Mouse (Mus musculus) liver, embryonic 11.5 days (tissue): ENCODE results near the gene Tmem243. TPM values are rescaled to one million over a fixed set of nuclear protein-coding genes. Genes with fewer than 3 reads are reported as not detected.

Experiments used
- ATAC-seq: fragments of 200-750 bp; cut with Nextera tagmentation; replicated peaks from 2 replicates; pipeline ENCODE4 v1.8.0; 2017; ENCODE audit warnings: moderate number of reproducible peaks, mild to moderate bottlenecking, moderate TSS enrichment, moderate library complexity; ENCODE audit not compliant: low FRiP score
- DNase-seq: peaks from one replicate; pipeline ENCODE4 v3.0.0-alpha.2; 2017; ENCODE audit warnings: low spot score
- H3K27ac ChIP-seq: fragments of 300-500 bp; sonication (generic); 2 replicates; pipeline ENCODE4 v1.5.1; 2014; ENCODE audit warnings: mild to moderate bottlenecking, low read depth, low read length, control low read depth
- H3K27me3 ChIP-seq: fragments of 300-500 bp; sonication (generic); replicated peaks from 2 replicates; pipeline ENCODE4 v1.6.1; 2014; ENCODE audit warnings: low read length, mixed read lengths; ENCODE audit not compliant: control insufficient read depth, insufficient read depth
- H3K36me3 ChIP-seq: fragments of 300-500 bp; sonication (generic); 2 replicates; pipeline ENCODE4 v1.6.1; 2014; ENCODE audit warnings: mild to moderate bottlenecking, low read length, moderate library complexity, mixed read lengths; ENCODE audit not compliant: control insufficient read depth, insufficient read depth
- H3K4me1 ChIP-seq: fragments of 300-500 bp; sonication (generic); replicated peaks from 2 replicates; pipeline ENCODE4 v1.6.1; 2014; ENCODE audit warnings: low read length, mixed read lengths; ENCODE audit not compliant: control insufficient read depth, insufficient read depth
- H3K4me2 ChIP-seq: fragments of 300-500 bp; sonication (generic); 2 replicates; pipeline ENCODE4 v1.6.1; 2014; ENCODE audit warnings: mild to moderate bottlenecking, control low read depth, moderate library complexity
- H3K4me3 ChIP-seq: fragments of 300-500 bp; sonication (generic); 2 replicates; pipeline ENCODE4 v1.5.1; 2014; ENCODE audit warnings: low read depth, low read length, control low read depth
- H3K9ac ChIP-seq: fragments of 300-500 bp; sonication (generic); 2 replicates; pipeline ENCODE4 v1.6.1; 2014; ENCODE audit warnings: low read depth, low read length, control low read depth
- H3K9me3 ChIP-seq: fragments of 300-500 bp; sonication (generic); 2 replicates; pipeline ENCODE4 v1.6.1; 2016; ENCODE audit warnings: low read length, inconsistent platforms, mixed read lengths; ENCODE audit not compliant: control insufficient read depth
- WGBS: fragments of 180-500 bp; shearing (Covaris S2); extraction: QIAGEN DNeasy Blood & Tissue Kit; methylation state at CpG from one replicate; pipeline ENCODE4 v1.1.7; 2014; 5-methylcytosine and 5-hydroxymethylcytosine counted together
- polyA plus RNA-seq: library from polyadenylated mRNA; unstranded; fragments of >200 nt; fragmentation: Nextera tagmentation; extraction: Ambion mirVana; gene quantifications from 2 replicates; pipeline ENCODE4 v1.2.1, GENCODE M21; 2014

Tmem243 gene
- polyA plus RNA-seq, 1 experiment from 2014 or later: 14.3 TPM

- no peaks in the 10 kb centered on the region for H3K9me3 ChIP-seq
- H3K27ac ChIP-seq: no peak overlapping the region
- no peaks in the 10 kb centered on the region for H3K27me3 ChIP-seq
- H3K36me3 ChIP-seq: peaks cover 26% of the 10 kb centered on the region
- no peak overlapping the region for H3K9ac ChIP-seq
- WGBS: 89% methylated on average over 2 of the region's 2 CpGs
- DNase-seq (no peak), ATAC-seq (no peak)
- no peak overlapping the region for H3K4me3 ChIP-seq
- no peak overlapping the region for H3K4me2 ChIP-seq
- H3K4me1 ChIP-seq: no peaks in the 10 kb centered on the region
Observed at GRCm38 (mm10) chr5:9124134-9124533, 23.7 kb downstream of the Tmem243 start.

GRCm38 (mm10) chr5:9128566-9128965, 28.1 kb downstream of the Tmem243 start:
- Histone ChIP-seq H3K36me3 (peaks cover 18% of the 10 kb centered on the region), H3K9ac (no peak overlapping the region), H3K27ac (no peak overlapping the region), H3K4me2 (no peak overlapping the region), H3K4me3 (no peak overlapping the region), H3K27me3 (no peaks in the 10 kb centered on the region), H3K9me3 (no peaks in the 10 kb centered on the region), H3K4me1 (no peaks in the 10 kb centered on the region)
- 92% methylated on average over 12 of the region's 12 CpGs for WGBS
- ATAC-seq (no peak; the same call in 1 of the 2 replicates), DNase-seq (no peak)

- ATAC-seq: no peak
Observed at GRCm38 (mm10) chr5:9131786-9132185, 31.3 kb downstream of the Tmem243 start.

GRCm38 (mm10) chr5:9135588-9135987, 35.1 kb downstream of the Tmem243 start:
- H3K36me3 ChIP-seq: peaks cover 10% of the 10 kb centered on the region
- no peaks in the 10 kb centered on the region for H3K9me3 ChIP-seq
- H3K4me1 ChIP-seq: no peaks in the 10 kb centered on the region; the same call in 1 of the 2 replicates
- no peak for DNase-seq
- no peaks in the 10 kb centered on the region for H3K27me3 ChIP-seq
- no peak overlapping the region for H3K9ac ChIP-seq
- no peak overlapping the region for H3K4me2 ChIP-seq
- H3K27ac ChIP-seq: no peak overlapping the region
- no peak for ATAC-seq
- 90% methylated on average over 3 of the region's 3 CpGs for WGBS
- no peak overlapping the region for H3K4me3 ChIP-seq

More at GRCm38 (mm10) chr5:9131786-9132185, 31.3 kb downstream of the Tmem243 start:
- Histone ChIP-seq H3K9ac (no peak overlapping the region), H3K4me3 (no peak overlapping the region), H3K4me2 (no peak overlapping the region), H3K9me3 (no peaks in the 10 kb centered on the region), H3K27me3 (no peaks in the 10 kb centered on the region), H3K36me3 (peaks cover 10% of the 10 kb centered on the region), H3K4me1 (no peaks in the 10 kb centered on the region), H3K27ac (no peak overlapping the region)
- WGBS: 96% methylated on average over 7 of the region's 7 CpGs
- no peak for DNase-seq

GRCm38 (mm10) chr5:9140724-9141123, 40.3 kb downstream of the Tmem243 start:
- Histone ChIP-seq H3K4me3 (no peak overlapping the region), H3K4me2 (no peak overlapping the region), H3K9me3 (no peaks in the 10 kb centered on the region), H3K4me1 (no peaks in the 10 kb centered on the region; the same call in 1 of the 2 replicates), H3K36me3 (peaks cover 17% of the 10 kb centered on the region), H3K27ac (no peak overlapping the region), H3K9ac (no peak overlapping the region), H3K27me3 (no peaks in the 10 kb centered on the region)
- 61% methylated on average over 8 of the region's 8 CpGs for WGBS
- no peak for DNase-seq
- peak; percentile 78 for ATAC-seq

GRCm38 (mm10) chr5:9142376-9142775, 41.9 kb downstream of the Tmem243 start:
- Histone ChIP-seq H3K4me3 (no peak overlapping the region), H3K9me3 (no peaks in the 10 kb centered on the region), H3K27me3 (no peaks in the 10 kb centered on the region), H3K4me2 (no peak overlapping the region), H3K9ac (no peak overlapping the region), H3K4me1 (no peaks in the 10 kb centered on the region; the same call in 1 of the 2 replicates), H3K27ac (no peak overlapping the region), H3K36me3 (peaks cover 12% of the 10 kb centered on the region; the same call in 1 of the 2 replicates)
- ATAC-seq (no peak), DNase-seq (no peak)
- 81% methylated on average over 6 of the region's 6 CpGs for WGBS

GRCm38 (mm10) chr5:9149273-9149850, 48.9 kb downstream of the Tmem243 start:
- Histone ChIP-seq H3K9me3 (no peaks in the 10 kb centered on the region), H3K36me3 (peaks cover 9% of the 10 kb centered on the region; the same call in 1 of the 2 replicates), H3K27ac (no peak overlapping the region), H3K4me3 (no peak overlapping the region), H3K9ac (no peak overlapping the region), H3K4me2 (no peak overlapping the region), H3K27me3 (no peaks in the 10 kb centered on the region), H3K4me1 (no peaks in the 10 kb centered on the region)
- ATAC-seq (no peak), DNase-seq (no peak)
- WGBS: 87% methylated on average over 8 of the region's 8 CpGs

GRCm38 (mm10) chr5:9156746-9157145, 56.3 kb downstream of the Tmem243 start:
- no peaks in the 10 kb centered on the region for H3K9me3 ChIP-seq
- ATAC-seq (no peak), DNase-seq (no peak)
- H3K4me2 ChIP-seq: no peak overlapping the region
- no peak overlapping the region for H3K4me3 ChIP-seq
- H3K36me3 ChIP-seq: peaks cover 8% of the 10 kb centered on the region; the same call in 1 of the 2 replicates
- H3K27ac ChIP-seq: no peak overlapping the region
- no peaks in the 10 kb centered on the region for H3K27me3 ChIP-seq
- H3K9ac ChIP-seq: no peak overlapping the region
- H3K4me1 ChIP-seq: peaks cover 8% of the 10 kb centered on the region

GRCm38 (mm10) chr5:9157336-9157735, 56.9 kb downstream of the Tmem243 start:
- 81% methylated on average over 1 of the region's 1 CpGs for WGBS
- Histone ChIP-seq H3K27ac (no peak overlapping the region), H3K9ac (no peak overlapping the region), H3K4me1 (peaks cover 10% of the 10 kb centered on the region), H3K36me3 (peaks cover 8% of the 10 kb centered on the region; the same call in 1 of the 2 replicates), H3K4me3 (no peak overlapping the region), H3K4me2 (no peak overlapping the region), H3K9me3 (no peaks in the 10 kb centered on the region), H3K27me3 (no peaks in the 10 kb centered on the region)
- ATAC-seq: no peak
- DNase-seq: no peak
